Mouse (Mus musculus) MEL (cell line): Measurements from ENCODE around the gene Synpo2.

Experiments
- CTCF ChIP-seq, 3 experiments: IDR thresholded peaks in 2 of 3; conservative IDR thresholded peaks in 1 of 3; 2 replicates each; pipeline ENCODE4 v1.5.1; 2011 to 2012; ENCODE audit warnings: low read length in 3 of 3, low read depth in 2 of 3, mild to moderate bottlenecking in 2 of 3, improper control_type of control experiment in 1 of 3, inconsistent platforms in 1 of 3, mixed read lengths in 1 of 3, moderate library complexity in 1 of 3; ENCODE audit not compliant: control insufficient read depth in 1 of 3, insufficient read depth in 1 of 3, poor library complexity in 1 of 3, severe bottlenecking in 1 of 3
- ETS1 ChIP-seq: IDR thresholded peaks from 2 replicates; pipeline ENCODE4 v1.6.1; 2012; ENCODE audit warnings: low read depth, mild to moderate bottlenecking, inconsistent platforms, low read length, improper control_type of control experiment, moderate library complexity
- POLR2AphosphoS5 ChIP-seq: IDR thresholded peaks from 2 replicates; pipeline ENCODE4 v1.6.1; 2012; ENCODE audit warnings: low read depth, borderline replicate concordance, mild to moderate bottlenecking, inconsistent platforms, low read length, moderate library complexity, mixed read lengths

DNA sequence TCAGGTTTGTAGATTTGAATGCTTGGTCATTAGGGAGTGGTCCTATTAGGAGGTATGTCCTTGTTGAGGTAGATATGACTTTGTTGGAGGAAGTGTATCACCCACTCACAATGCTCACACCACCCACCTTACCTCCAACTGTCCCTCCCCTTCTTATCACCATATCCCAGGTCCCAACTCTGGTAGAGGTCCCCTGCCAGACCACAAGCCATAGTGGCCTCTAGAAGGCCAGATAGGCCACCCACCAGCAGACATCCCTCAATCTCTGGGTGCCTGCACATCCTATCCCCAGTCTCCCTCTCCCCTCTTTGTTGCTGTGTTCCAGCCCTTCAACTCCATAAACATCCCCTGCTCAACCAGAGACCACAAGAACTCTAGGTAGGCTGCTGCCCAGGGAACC, 44.3 kb downstream of the Synpo2 start:
- TF ChIP-seq POLR2AphosphoS5 (no peak), ETS1 (no peak), CTCF (IDR thresholded peaks at IDR 0.05 in 2 of 3, conservative IDR thresholded peaks at IDR 0.05 in 1 of 3; ENCODE audit: control insufficient read depth in 1 of 3, insufficient read depth in 1 of 3, low read depth in 2 of 3, low read length in 3 of 3, poor library complexity in 1 of 3, severe bottlenecking in 1 of 3) (no peak)
